Mouse (Mus musculus): ENCODE data around the gene Bcl9.

- no peak for TF ChIP-seq CTCF (IDR thresholded peaks at IDR 0.05; ENCODE audit: low read depth)
- no peak for TF ChIP-seq EP300 (optimal IDR thresholded peaks at IDR 0.05)
Measured at GRCm38 (mm10) chr3:97239316-97239715, 58.4 kb downstream of the Bcl9 start.
